Mouse (Mus musculus): ENCODE data around the gene Ptgir.

DNA sequence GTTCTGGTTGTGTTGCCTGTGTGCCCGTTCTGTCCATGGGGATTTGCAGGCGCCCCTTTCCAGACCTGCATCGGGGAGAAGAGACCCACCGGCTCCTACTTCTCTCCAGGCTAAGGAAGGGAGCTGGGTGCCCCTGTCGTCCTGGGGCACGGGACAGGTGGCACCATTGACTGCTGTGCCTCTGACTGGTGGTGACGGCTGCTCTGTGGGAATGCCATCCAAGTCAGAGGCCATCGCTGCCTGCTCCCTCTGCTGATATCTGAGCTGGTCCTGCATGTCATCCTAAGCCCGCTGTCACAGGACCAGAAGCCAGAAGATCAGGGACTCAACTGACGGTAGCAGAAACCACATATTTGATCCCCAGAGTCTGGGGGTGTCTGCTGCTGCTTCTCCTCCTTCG lies 2.6 kb downstream of the Ptgir start:
- no peak for TF ChIP-seq POLR2A (IDR thresholded peaks at IDR 0.05; ENCODE audit: extremely low read depth, insufficient read depth, low read length)
- no peak for TF ChIP-seq CTCF (IDR thresholded peaks at IDR 0.05; ENCODE audit: extremely low read depth, insufficient read depth, low read length)

All from cortical plate, adult 2 months (tissue).